Mouse (Mus musculus): ENCODE measurements around the gene Serinc2. TPM values are rescaled to one million over a fixed set of nuclear protein-coding genes. Genes with fewer than 3 reads are reported as not detected.

Serinc2 gene
- polyA plus RNA-seq, 1 experiment, result not detected

DNA sequence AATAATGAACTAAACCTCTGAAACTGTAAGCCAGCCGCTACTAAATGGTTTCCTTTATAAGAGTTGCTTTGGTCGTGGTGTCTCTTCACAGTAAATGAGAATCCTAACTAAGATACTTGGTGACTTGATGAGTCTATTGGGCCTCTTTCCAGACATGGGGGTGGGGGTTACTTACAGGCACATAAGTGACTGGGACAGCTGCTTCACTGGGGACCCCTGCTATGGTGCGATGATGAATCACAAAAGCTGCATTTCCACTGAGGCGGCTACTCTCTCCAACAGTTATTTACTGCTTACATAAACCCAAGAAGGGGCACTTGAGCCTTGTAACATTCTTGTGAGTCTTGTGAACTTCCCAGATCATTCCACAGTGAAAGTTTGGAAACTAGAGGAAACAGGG is 41.4 kb downstream of the Serinc2 start:
- H3K4me1 ChIP-seq (ENCODE audit: control insufficient read depth), result peaks cover 19% of the 10 kb centered on the region
- H3K9me3 ChIP-seq (ENCODE audit: control insufficient read depth, low read length), result peaks cover 3% of the 10 kb centered on the region; the same call in 1 of the 2 replicates
- H3K4me3 ChIP-seq (replicated peaks), result no peak overlapping the region
- peaks cover 2% of the 10 kb centered on the region for H3K27me3 ChIP-seq (ENCODE audit: control insufficient read depth)
- TF ChIP-seq TAL1 (IDR thresholded peaks at IDR 0.05; ENCODE audit: low read length) (no peak), GATA1 (IDR thresholded peaks at IDR 0.05; ENCODE audit: low read length) (no peak)
- no peaks in the 10 kb centered on the region for H3K36me3 ChIP-seq (ENCODE audit: control insufficient read depth)

DNA sequence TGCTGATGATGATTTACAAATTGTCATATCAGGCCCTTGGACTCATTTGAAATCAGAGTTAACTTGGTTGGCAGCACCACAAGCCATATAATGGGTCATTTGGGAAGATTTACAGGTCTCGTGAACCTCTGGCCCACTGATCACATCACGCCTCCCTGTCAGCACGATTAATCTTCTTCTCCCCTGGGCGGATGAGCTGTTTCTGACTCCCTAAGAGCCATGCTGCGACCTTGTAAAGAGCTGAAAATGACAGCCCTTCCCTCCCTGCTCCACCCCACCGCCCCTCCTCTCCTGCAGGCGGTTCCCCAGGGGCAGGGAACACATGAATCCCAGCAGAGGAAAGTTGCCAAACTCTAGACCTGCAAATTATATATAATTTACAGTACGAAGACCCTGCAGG is 42.6 kb downstream of the Serinc2 start:
- Histone ChIP-seq H3K27me3 (ENCODE audit: control insufficient read depth) (peaks cover 2% of the 10 kb centered on the region), H3K4me1 (ENCODE audit: control insufficient read depth) (peaks cover 7% of the 10 kb centered on the region), H3K36me3 (ENCODE audit: control insufficient read depth) (no peaks in the 10 kb centered on the region), H3K4me3 (replicated peaks) (no peak overlapping the region), H3K9me3 (ENCODE audit: control insufficient read depth, low read length) (peaks cover 3% of the 10 kb centered on the region; the same call in 1 of the 2 replicates)
- TF ChIP-seq GATA1 (IDR thresholded peaks at IDR 0.05; ENCODE audit: low read length) (no peak), TAL1 (IDR thresholded peaks at IDR 0.05; ENCODE audit: low read length) (no peak)

DNA sequence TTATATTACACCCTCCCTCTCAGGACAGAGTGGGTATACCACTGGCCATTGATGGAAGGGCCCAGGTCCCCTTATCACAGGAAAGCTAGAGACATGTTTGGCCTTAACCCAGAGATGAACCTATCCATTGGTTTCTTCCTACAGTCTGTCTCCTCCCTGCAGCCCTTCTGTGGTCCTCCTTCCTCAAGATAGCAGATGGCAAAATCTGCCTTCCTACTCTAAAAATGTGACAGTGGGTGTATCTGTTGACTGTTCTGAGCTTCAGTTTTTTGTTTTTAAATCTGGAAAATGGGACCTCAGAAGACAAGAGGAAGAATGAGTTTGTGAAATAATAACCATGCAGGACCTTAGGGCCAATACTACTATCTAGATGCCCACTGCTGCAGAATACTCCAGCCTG is 54.9 kb downstream of the Serinc2 start:
- Histone ChIP-seq H3K4me3 (replicated peaks) (no peak overlapping the region), H3K36me3 (ENCODE audit: control insufficient read depth) (no peaks in the 10 kb centered on the region), H3K4me1 (ENCODE audit: control insufficient read depth) (no peaks in the 10 kb centered on the region; the same call in 1 of the 2 replicates), H3K27me3 (ENCODE audit: control insufficient read depth) (peaks cover 26% of the 10 kb centered on the region), H3K9me3 (ENCODE audit: control insufficient read depth, low read length) (no peaks in the 10 kb centered on the region)
- TF ChIP-seq GATA1 (IDR thresholded peaks at IDR 0.05; ENCODE audit: low read length), result no peak
- TF ChIP-seq TAL1 (IDR thresholded peaks at IDR 0.05; ENCODE audit: low read length), result no peak

DNA sequence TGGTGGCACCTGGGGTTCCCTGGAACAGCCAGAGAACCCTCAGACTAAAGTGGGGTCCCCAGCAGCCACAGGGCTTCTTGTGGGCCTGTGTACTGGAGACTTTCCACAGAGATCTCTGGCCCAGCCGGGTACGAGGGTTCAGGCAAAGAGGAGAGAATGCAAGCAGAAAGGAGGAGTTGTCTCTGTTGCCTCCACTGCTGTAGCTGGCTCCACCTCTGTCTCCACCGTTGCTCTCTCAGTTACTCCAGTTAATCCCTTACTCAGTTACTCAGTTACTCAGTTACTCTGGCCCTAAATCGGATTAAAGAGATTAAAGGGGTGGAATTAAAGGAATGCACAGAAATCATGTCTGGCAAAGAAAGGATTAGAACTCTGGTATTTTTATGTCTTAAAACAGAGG is 56.8 kb downstream of the Serinc2 start, which contains the start of gene Gm853:
TSS of gene Gm853 (minus strand) at position 223 of the 400 bp plus-strand sequence.
- no peaks in the 10 kb centered on the region; the same call in 1 of the 2 replicates for H3K4me1 ChIP-seq (ENCODE audit: control insufficient read depth)
- TF ChIP-seq GATA1 (IDR thresholded peaks at IDR 0.05; ENCODE audit: low read length) (no peak), TAL1 (IDR thresholded peaks at IDR 0.05; ENCODE audit: low read length) (no peak)
- no peak within 1 kb of the TSS for H3K4me3 ChIP-seq (replicated peaks)
- H3K36me3 ChIP-seq (ENCODE audit: control insufficient read depth), result no peaks in the 10 kb centered on the region
- peaks cover 29% of the 10 kb centered on the region for H3K27me3 ChIP-seq (ENCODE audit: control insufficient read depth)
- no peaks in the 10 kb centered on the region for H3K9me3 ChIP-seq (ENCODE audit: control insufficient read depth, low read length)

DNA sequence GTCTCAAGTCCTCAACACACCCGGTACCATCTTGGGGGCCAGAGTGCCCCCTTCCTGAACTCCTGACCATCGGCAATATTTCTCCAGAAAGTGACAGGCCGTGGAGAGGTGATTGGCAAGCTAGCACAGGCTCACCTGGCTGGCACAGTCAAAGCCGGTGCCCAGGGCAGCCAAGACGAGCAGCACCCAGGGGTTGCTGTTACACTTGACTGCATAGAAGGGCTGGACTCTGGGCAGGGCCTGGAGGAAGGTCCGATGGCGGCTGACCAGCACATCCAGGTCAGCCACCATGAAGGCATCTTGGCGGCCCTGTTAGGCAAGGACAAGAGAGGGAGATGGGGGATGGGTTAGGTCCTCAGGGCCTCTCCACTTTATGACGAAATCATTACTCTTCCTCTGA is 58.8 kb downstream of the Serinc2 start:
- Histone ChIP-seq H3K9me3 (ENCODE audit: control insufficient read depth, low read length) (no peaks in the 10 kb centered on the region), H3K36me3 (ENCODE audit: control insufficient read depth) (no peaks in the 10 kb centered on the region), H3K4me1 (ENCODE audit: control insufficient read depth) (peaks cover 4% of the 10 kb centered on the region), H3K27me3 (ENCODE audit: control insufficient read depth) (peaks cover 32% of the 10 kb centered on the region), H3K4me3 (replicated peaks) (no peak overlapping the region)
- no peak for TF ChIP-seq GATA1 (IDR thresholded peaks at IDR 0.05; ENCODE audit: low read length)
- no peak for TF ChIP-seq TAL1 (IDR thresholded peaks at IDR 0.05; ENCODE audit: low read length)

DNA sequence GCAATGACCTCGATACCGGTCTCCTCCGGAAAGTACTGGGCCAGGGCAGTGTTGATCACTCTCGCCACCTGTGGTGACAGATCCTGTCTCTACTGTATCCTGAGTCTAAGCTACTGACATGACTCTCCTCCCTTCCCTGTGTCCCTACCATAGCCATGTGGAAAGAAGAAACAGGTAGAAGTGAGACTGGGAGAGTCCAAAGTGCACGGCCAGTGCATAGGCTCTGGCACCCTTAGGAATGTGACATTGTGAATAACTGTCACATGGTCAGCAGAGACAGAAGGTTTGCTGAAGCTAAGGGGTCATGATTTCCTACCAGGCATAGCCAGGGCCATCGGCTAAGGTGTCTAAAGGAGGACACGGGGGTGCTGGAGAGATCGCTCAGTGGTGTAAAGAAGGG is 63.6 kb downstream of the Serinc2 start:
- Histone ChIP-seq H3K4me1 (ENCODE audit: control insufficient read depth) (peaks cover 46% of the 10 kb centered on the region), H3K36me3 (ENCODE audit: control insufficient read depth) (no peaks in the 10 kb centered on the region), H3K27me3 (ENCODE audit: control insufficient read depth) (peaks cover 13% of the 10 kb centered on the region), H3K9me3 (ENCODE audit: control insufficient read depth, low read length) (no peaks in the 10 kb centered on the region), H3K4me3 (replicated peaks) (no peak overlapping the region)
- TF ChIP-seq TAL1 (IDR thresholded peaks at IDR 0.05; ENCODE audit: low read length) (no peak), GATA1 (IDR thresholded peaks at IDR 0.05; ENCODE audit: low read length) (no peak)

DNA sequence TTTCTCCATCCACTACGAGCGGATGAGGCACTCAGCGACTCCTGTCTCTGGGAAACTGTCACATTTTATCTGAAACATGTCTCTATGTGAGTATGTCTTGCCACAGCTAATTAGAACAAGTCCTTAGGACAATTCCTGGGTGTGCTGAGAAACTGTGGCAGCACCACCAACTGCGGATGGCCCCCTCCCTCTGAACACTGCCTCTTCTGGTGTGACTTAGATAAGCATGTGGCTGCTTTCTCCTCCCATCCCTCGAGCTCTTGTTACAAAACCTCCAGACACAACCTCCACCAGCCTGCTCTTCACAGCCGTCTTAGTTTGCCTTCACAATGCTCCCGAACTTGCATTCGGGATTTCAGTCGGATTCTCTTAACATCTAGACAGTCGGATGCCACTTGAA is 65.1 kb downstream of the Serinc2 start:
- peaks cover 7% of the 10 kb centered on the region for H3K27me3 ChIP-seq (ENCODE audit: control insufficient read depth)
- no peak for TF ChIP-seq TAL1 (IDR thresholded peaks at IDR 0.05; ENCODE audit: low read length)
- TF ChIP-seq GATA1 (IDR thresholded peaks at IDR 0.05; ENCODE audit: low read length), result no peak

DNA sequence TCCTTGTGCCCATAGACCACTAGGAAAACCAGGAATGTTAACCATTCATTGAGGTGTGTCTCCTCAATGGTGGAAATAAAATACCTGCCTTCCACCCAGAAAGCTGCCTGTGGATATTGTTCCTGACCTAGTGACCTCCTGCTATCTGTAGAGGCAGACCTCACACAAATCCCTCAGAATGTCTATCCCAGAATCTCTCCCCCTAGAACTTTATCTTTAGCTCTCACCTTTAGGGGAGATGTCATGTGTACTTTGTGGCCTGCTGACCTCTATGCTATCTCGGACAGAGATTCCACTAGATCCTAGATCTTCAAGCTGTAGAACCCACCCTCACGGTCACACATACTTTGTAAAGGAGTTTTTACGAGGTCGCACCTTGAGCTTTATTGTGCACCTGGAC is 65.8 kb downstream of the Serinc2 start:
- TF ChIP-seq GATA1 (IDR thresholded peaks at IDR 0.05; ENCODE audit: low read length) (no peak), TAL1 (IDR thresholded peaks at IDR 0.05; ENCODE audit: low read length) (no peak)
- no peaks in the 10 kb centered on the region for H3K36me3 ChIP-seq (ENCODE audit: control insufficient read depth)
- H3K27me3 ChIP-seq (ENCODE audit: control insufficient read depth), result peaks cover 7% of the 10 kb centered on the region
- H3K9me3 ChIP-seq (ENCODE audit: control insufficient read depth, low read length), result peaks cover 2% of the 10 kb centered on the region; the same call in 1 of the 2 replicates
- H3K4me3 ChIP-seq (replicated peaks), result no peak overlapping the region
- H3K4me1 ChIP-seq (ENCODE audit: control insufficient read depth), result peaks cover 46% of the 10 kb centered on the region

More for the DNA sequence above, 65.1 kb downstream of the Serinc2 start:
- Histone ChIP-seq H3K4me1 (ENCODE audit: control insufficient read depth) (peaks cover 46% of the 10 kb centered on the region), H3K36me3 (ENCODE audit: control insufficient read depth) (no peaks in the 10 kb centered on the region), H3K4me3 (replicated peaks) (no peak overlapping the region), H3K9me3 (ENCODE audit: control insufficient read depth, low read length) (no peaks in the 10 kb centered on the region)

DNA sequence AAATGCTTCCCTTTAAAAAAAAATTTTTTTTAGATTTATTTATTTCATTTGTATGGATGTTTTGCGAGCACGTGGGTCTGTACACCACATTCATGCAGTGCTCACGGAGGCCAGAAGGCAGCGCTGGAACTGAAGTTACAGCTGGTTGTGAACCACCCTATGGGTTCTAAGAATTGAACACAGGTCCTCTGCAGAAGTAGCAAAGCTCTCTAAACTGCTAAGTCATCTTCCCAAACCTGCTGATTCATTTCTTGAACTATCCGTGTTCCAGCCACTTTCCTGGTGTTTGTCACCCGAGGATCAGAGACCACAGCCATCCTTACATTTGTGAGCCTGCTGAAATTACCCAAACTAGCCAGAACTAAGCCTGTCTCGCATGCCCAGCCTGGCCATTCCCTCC is 66.6 kb downstream of the Serinc2 start:
- Histone ChIP-seq H3K4me3 (replicated peaks) (no peak overlapping the region), H3K27me3 (ENCODE audit: control insufficient read depth) (peaks cover 7% of the 10 kb centered on the region), H3K36me3 (ENCODE audit: control insufficient read depth) (no peaks in the 10 kb centered on the region), H3K9me3 (ENCODE audit: control insufficient read depth, low read length) (peaks cover 10% of the 10 kb centered on the region), H3K4me1 (ENCODE audit: control insufficient read depth) (peaks cover 46% of the 10 kb centered on the region)
- TF ChIP-seq GATA1 (IDR thresholded peaks at IDR 0.05; ENCODE audit: low read length) (no peak), TAL1 (IDR thresholded peaks at IDR 0.05; ENCODE audit: low read length) (no peak)

DNA sequence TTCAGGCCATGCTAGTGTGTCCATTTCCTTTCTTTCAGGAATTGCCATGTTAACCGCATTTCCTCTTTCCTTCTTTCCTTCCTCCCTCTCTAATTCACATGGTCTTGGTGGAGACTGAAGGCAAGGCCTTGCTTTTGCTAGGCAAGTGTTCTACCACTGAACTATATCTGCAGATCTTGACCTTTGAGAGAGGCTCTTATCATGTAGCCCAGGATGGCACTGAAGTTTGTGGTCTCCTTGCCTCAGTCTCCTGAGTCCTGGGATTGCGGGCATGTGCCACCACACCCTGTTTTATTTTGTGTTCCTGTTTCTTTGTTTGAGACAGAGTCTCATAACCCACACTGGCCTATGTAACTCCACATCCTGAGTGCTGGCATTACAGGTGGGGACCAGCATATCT is 67.1 kb downstream of the Serinc2 start:
- H3K27me3 ChIP-seq (ENCODE audit: control insufficient read depth), result peaks cover 7% of the 10 kb centered on the region
- H3K4me3 ChIP-seq (replicated peaks), result no peak overlapping the region
- peaks cover 16% of the 10 kb centered on the region for H3K9me3 ChIP-seq (ENCODE audit: control insufficient read depth, low read length)
- TF ChIP-seq GATA1 (IDR thresholded peaks at IDR 0.05; ENCODE audit: low read length), result no peak
- no peak for TF ChIP-seq TAL1 (IDR thresholded peaks at IDR 0.05; ENCODE audit: low read length)
- H3K4me1 ChIP-seq (ENCODE audit: control insufficient read depth), result peaks cover 46% of the 10 kb centered on the region
- no peaks in the 10 kb centered on the region for H3K36me3 ChIP-seq (ENCODE audit: control insufficient read depth)

Other genes starting within 250 kb of the Serinc2 start
- not detected in 2 replicates for gene Col16a1, start 231.4 kb downstream of the Serinc2 start, polyA plus RNA-seq (2012)
- gene Pef1, start 176.6 kb downstream of the Serinc2 start, polyA plus RNA-seq (2012), result 3.1 and 3.8 TPM in 2 replicates
- gene Hcrtr1, start 139.8 kb downstream of the Serinc2 start, polyA plus RNA-seq (2012), result not detected in 2 replicates
- 58.6 and 58.7 TPM in 2 replicates for gene Tinagl1, start 104.1 kb downstream of the Serinc2 start, polyA plus RNA-seq (2012)
- gene Gm853, start 56.8 kb downstream of the Serinc2 start, polyA plus RNA-seq (2012), result not detected in 2 replicates
- gene Fabp3, start 29.4 kb upstream of the Serinc2 start, polyA plus RNA-seq (2012), result not detected in 2 replicates
- gene Gm10570, start 29.5 kb upstream of the Serinc2 start, polyA plus RNA-seq (2012), result not detected in 2 replicates
- gene Zcchc17, start 80.7 kb upstream of the Serinc2 start, polyA plus RNA-seq (2012), result 3.1 and 3.2 TPM in 2 replicates
- 6.1 TPM in 2 replicates for gene Snrnp40, start 80.9 kb upstream of the Serinc2 start, polyA plus RNA-seq (2012)